In the genomic region with DNA sequence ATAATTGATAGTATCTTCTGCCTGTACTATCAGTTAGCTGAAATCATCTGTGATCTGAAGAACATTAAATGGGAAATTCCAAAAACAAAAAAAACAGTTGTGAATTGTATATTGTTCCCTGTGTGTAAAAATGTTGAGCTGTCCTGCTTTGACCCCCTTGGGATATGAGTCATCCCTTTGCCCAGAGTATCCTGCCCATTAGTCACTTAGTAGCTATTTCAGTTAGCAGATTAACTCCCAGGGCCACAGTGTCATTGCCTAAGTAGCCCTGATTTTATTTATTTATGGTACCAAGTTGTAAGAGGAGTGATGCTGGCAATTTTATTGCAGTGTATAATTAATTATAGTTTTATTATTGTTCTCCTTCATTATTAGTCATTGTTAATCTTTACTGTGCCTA, we compare ENCODE assay signal across 28 mouse cellular contexts.
DNase-seq lines count a peak whose midpoint lies in the region; ATAC-seq and TF ChIP-seq lines count a peak whose summit lies in the region.
"Had no signal": no experiment of that assay in that cellular context is flagged by ENCODE, and none has a peak within 500 bp of the region (broad histone marks: within the 10 kb centered on the region; RNA-seq: fewer than 3 reads in every experiment).

No protein-coding gene starts in this region.

- TF ChIP-seq POLR2A in heart, adult 2 months (IDR thresholded peaks at IDR 0.05; ENCODE audit: insufficient read depth, low read depth, low read length) = no peak

- no peak for TF ChIP-seq CTCF in heart, postnatal 0 days (IDR thresholded peaks at IDR 0.05; ENCODE audit: low read depth)
- TF ChIP-seq CTCF in heart, adult 2 months (IDR thresholded peaks at IDR 0.05) = no peak
- no peak for TF ChIP-seq CTCF in forebrain, postnatal 0 days (IDR thresholded peaks at IDR 0.05; ENCODE audit: low read depth)

- no peak overlapping the region for H3K4me2 ChIP-seq in heart, postnatal 0 days (ENCODE audit: low read depth, low read length)
- H3K4me2 ChIP-seq in intestine, embryonic 15.5 days (replicated peaks) = no peak overlapping the region
- no peak overlapping the region for H3K4me2 ChIP-seq in forebrain, postnatal 0 days (ENCODE audit: low read depth)
- H3K4me2 ChIP-seq: embryonic facial prominence, embryonic 13.5 days; hindbrain, embryonic 13.5 days; kidney, embryonic 15.5 days; limb, embryonic 13.5 days; liver, embryonic 11.5 days; lung, embryonic 15.5 days; midbrain, embryonic 12.5 days; neural tube, embryonic 12.5 days had no signal

- H3K36me3 ChIP-seq in heart, postnatal 0 days (replicated peaks; ENCODE audit: control insufficient read depth, insufficient read depth, low read length) = no peaks in the 10 kb centered on the region
- H3K36me3 ChIP-seq in heart, adult 2 months (ENCODE audit: control insufficient read depth, insufficient read depth, low read length) = no peaks in the 10 kb centered on the region
- H3K36me3 ChIP-seq in intestine, embryonic 15.5 days = no peaks in the 10 kb centered on the region
- no peaks in the 10 kb centered on the region for H3K36me3 ChIP-seq in embryonic facial prominence, embryonic 10.5 days (replicated peaks)
- H3K36me3 ChIP-seq in forebrain, postnatal 0 days (ENCODE audit: insufficient read depth) = no peaks in the 10 kb centered on the region
- H3K36me3 ChIP-seq: embryonic facial prominence, embryonic 13.5 days; G1E; hindbrain, embryonic 13.5 days; kidney, embryonic 15.5 days; limb, embryonic 13.5 days; lung, embryonic 15.5 days; midbrain, embryonic 12.5 days; neural tube, embryonic 12.5 days had no signal

- no peaks in the 10 kb centered on the region for H3K79me2 ChIP-seq in heart, adult 2 months (replicated peaks; ENCODE audit: control insufficient read depth, insufficient read depth, low read length)

- no peaks in the 10 kb centered on the region for H3K4me1 ChIP-seq in heart, postnatal 0 days (ENCODE audit: control insufficient read depth, insufficient read depth)
- no peaks in the 10 kb centered on the region for H3K4me1 ChIP-seq in heart, adult 2 months (ENCODE audit: control insufficient read depth, insufficient read depth, low read length)
- no peaks in the 10 kb centered on the region for H3K4me1 ChIP-seq in intestine, embryonic 15.5 days (replicated peaks)
- H3K4me1 ChIP-seq in embryonic facial prominence, embryonic 10.5 days = no peaks in the 10 kb centered on the region
- H3K4me1 ChIP-seq in forebrain, postnatal 0 days (ENCODE audit: insufficient read depth) = no peaks in the 10 kb centered on the region
- H3K4me1 ChIP-seq: embryonic facial prominence, embryonic 13.5 days; hindbrain, embryonic 13.5 days; kidney, embryonic 15.5 days; limb, embryonic 13.5 days; lung, embryonic 15.5 days; megakaryocyte, embryonic 14.5 days; midbrain, embryonic 12.5 days; neural tube, embryonic 12.5 days had no signal

- no peak for ATAC-seq in heart, postnatal 0 days (ENCODE audit: insufficient read depth, low read depth)
- ATAC-seq in intestine, embryonic 15.5 days = no peak
- ATAC-seq in forebrain, postnatal 0 days = no peak
- ATAC-seq: forebrain, embryonic 16.5 days had no signal

- H3K9me3 ChIP-seq in heart, postnatal 0 days (replicated peaks; ENCODE audit: control insufficient read depth, low read length) = no peaks in the 10 kb centered on the region
- no peaks in the 10 kb centered on the region for H3K9me3 ChIP-seq in intestine, embryonic 15.5 days
- H3K9me3 ChIP-seq in embryonic facial prominence, embryonic 10.5 days = no peaks in the 10 kb centered on the region
- H3K9me3 ChIP-seq in forebrain, postnatal 0 days (ENCODE audit: low read length) = no peaks in the 10 kb centered on the region
- H3K9me3 ChIP-seq: embryonic facial prominence, embryonic 13.5 days; G1E; hindbrain, embryonic 13.5 days; kidney, embryonic 15.5 days; limb, embryonic 13.5 days; lung, embryonic 15.5 days; megakaryocyte, embryonic 14.5 days; midbrain, embryonic 12.5 days; neural tube, embryonic 12.5 days had no signal

- no peak overlapping the region for H3K4me3 ChIP-seq in heart, postnatal 0 days (ENCODE audit: low read depth, low read length)
- H3K4me3 ChIP-seq in heart, adult 2 months = no peak overlapping the region
- H3K4me3 ChIP-seq in intestine, embryonic 15.5 days (replicated peaks) = no peak overlapping the region
- H3K4me3 ChIP-seq in embryonic facial prominence, embryonic 10.5 days = no peak overlapping the region
- no peak overlapping the region for H3K4me3 ChIP-seq in forebrain, postnatal 0 days (ENCODE audit: low read depth, low read length)
- H3K4me3 ChIP-seq: embryonic facial prominence, embryonic 13.5 days; hindbrain, embryonic 13.5 days; kidney, embryonic 15.5 days; limb, embryonic 13.5 days; lung, embryonic 15.5 days; megakaryocyte, embryonic 14.5 days; midbrain, embryonic 12.5 days; myocyte; neural tube, embryonic 12.5 days had no signal

- H3K27me3 ChIP-seq in heart, postnatal 0 days (ENCODE audit: control insufficient read depth, insufficient read depth, low read length) = no peaks in the 10 kb centered on the region
- H3K27me3 ChIP-seq in heart, adult 2 months (ENCODE audit: control insufficient read depth, insufficient read depth, low read length) = no peaks in the 10 kb centered on the region
- H3K27me3 ChIP-seq in intestine, embryonic 15.5 days (replicated peaks) = no peaks in the 10 kb centered on the region
- no peaks in the 10 kb centered on the region for H3K27me3 ChIP-seq in embryonic facial prominence, embryonic 10.5 days (replicated peaks; ENCODE audit: low read depth, poor library complexity, severe bottlenecking)
- H3K27me3 ChIP-seq in forebrain, postnatal 0 days (ENCODE audit: insufficient read depth, low read length) = no peaks in the 10 kb centered on the region
- H3K27me3 ChIP-seq: embryonic facial prominence, embryonic 13.5 days; hindbrain, embryonic 13.5 days; kidney, embryonic 15.5 days; limb, embryonic 13.5 days; lung, embryonic 15.5 days; megakaryocyte, embryonic 14.5 days; midbrain, embryonic 12.5 days; neural tube, embryonic 12.5 days had no signal

- intact Hi-C loops in heart, adult 2 months (cut with DNase I) = no loop called here

- no peak for TF ChIP-seq EP300 in heart, postnatal 0 days (IDR thresholded peaks at IDR 0.05; ENCODE audit: low read depth)
- no peak for TF ChIP-seq EP300 in heart, adult 2 months (IDR thresholded peaks at IDR 0.05; ENCODE audit: insufficient read depth, low read depth, low read length)

- peak; percentile 11 for DNase-seq in heart, postnatal 0 days (ENCODE audit: low spot score)
- DNase-seq in heart, adult 2 months = no peak
- DNase-seq in Muller cell, postnatal 12 days (ENCODE audit: inconsistent ontology term) = peak; percentile 67
- DNase-seq in adrenal gland, postnatal 10 days = peak; percentile 27
- no peak for DNase-seq in embryonic facial prominence, embryonic 10.5 days (ENCODE audit: low spot score)
- no peak for DNase-seq in forebrain, postnatal 0 days
- DNase-seq: cerebellum, adult 11-12 months; cerebellum, adult 9-11 months; embryo, embryonic 11 days; heart, postnatal 36 days; kidney, adult 11 months; kidney, postnatal 36 days; lung, postnatal 4 days; right cerebral cortex, adult 18-20 months; right cerebral cortex, postnatal 4 days had no signal

- no peak overlapping the region for H3K9ac ChIP-seq in heart, postnatal 0 days (replicated peaks; ENCODE audit: low read depth, low read length)
- H3K9ac ChIP-seq in heart, adult 2 months (ENCODE audit: low read depth, low read length) = no peak overlapping the region
- H3K9ac ChIP-seq in intestine, embryonic 15.5 days = no peak overlapping the region
- H3K9ac ChIP-seq in forebrain, postnatal 0 days = no peak overlapping the region
- H3K9ac ChIP-seq: embryonic facial prominence, embryonic 13.5 days; hindbrain, embryonic 13.5 days; kidney, embryonic 15.5 days; limb, embryonic 13.5 days; lung, embryonic 15.5 days; midbrain, embryonic 12.5 days; neural tube, embryonic 12.5 days had no signal

- no peak overlapping the region for H3K27ac ChIP-seq in heart, postnatal 0 days (ENCODE audit: low read depth)
- no peak overlapping the region for H3K27ac ChIP-seq in heart, adult 2 months
- H3K27ac ChIP-seq in intestine, embryonic 15.5 days = no peak overlapping the region
- H3K27ac ChIP-seq in embryonic facial prominence, embryonic 10.5 days (replicated peaks) = no peak overlapping the region
- H3K27ac ChIP-seq in forebrain, postnatal 0 days (ENCODE audit: low read depth, low read length) = no peak overlapping the region
- H3K27ac ChIP-seq: embryonic facial prominence, embryonic 13.5 days; hindbrain, embryonic 13.5 days; kidney, embryonic 15.5 days; limb, embryonic 13.5 days; lung, embryonic 15.5 days; midbrain, embryonic 12.5 days; neural tube, embryonic 12.5 days had no signal

Comparison
In these comparisons a context has a peak if more than half of its experiments do, and no peak if none do; other contexts are left out.
1. DNase-seq: peak in heart, postnatal 0 days (single experiment), Muller cell, postnatal 12 days (single experiment) and adrenal gland, postnatal 10 days (single experiment); none in heart, adult 2 months (0 of 2), embryonic facial prominence, embryonic 10.5 days (single experiment) and forebrain, postnatal 0 days (single experiment).